Mouse (Mus musculus): ENCODE data around the gene Prkn.

The Prkn gene

GRCm38 (mm10) chr17:11644873-11645464, 804.8 kb downstream of the Prkn start:
- DNase-seq (ENCODE audit: low spot score), result no peak

- no peak for DNase-seq (ENCODE audit: low spot score)
Observed at GRCm38 (mm10) chr17:11656397-11656796, 816.2 kb downstream of the Prkn start.

GRCm38 (mm10) chr17:11656878-11657277, 816.7 kb downstream of the Prkn start:
- no peak for DNase-seq (ENCODE audit: low spot score)

- DNase-seq (ENCODE audit: low spot score), result no peak
Observed at GRCm38 (mm10) chr17:11661898-11662297, 821.7 kb downstream of the Prkn start.

- no peak for DNase-seq (ENCODE audit: low spot score)
Observed at GRCm38 (mm10) chr17:11663437-11663836, 823.3 kb downstream of the Prkn start.

- no peak for DNase-seq (ENCODE audit: low spot score)
Observed at GRCm38 (mm10) chr17:11664610-11665345, 824.6 kb downstream of the Prkn start.

DNA sequence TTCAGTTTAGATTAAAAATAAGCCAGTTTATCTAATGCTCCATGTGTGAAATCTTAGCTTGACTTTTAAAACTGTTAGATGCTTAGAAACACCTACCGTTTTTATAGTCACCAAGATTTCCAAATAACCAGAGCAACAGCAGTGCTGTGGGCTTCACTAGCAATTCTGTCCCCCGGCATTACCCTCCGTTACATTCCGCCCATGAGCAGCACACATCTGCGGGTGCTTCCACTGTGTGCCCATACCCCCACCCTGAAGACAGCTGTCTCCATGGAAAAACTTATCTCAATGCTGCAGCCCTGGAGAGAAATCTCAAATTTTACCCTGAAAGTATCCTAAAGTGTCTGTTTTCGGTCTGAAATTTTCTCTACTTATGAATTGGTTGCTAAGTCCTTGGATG, 839.5 kb downstream of the Prkn start:
- no peak for DNase-seq (ENCODE audit: low spot score)

- DNase-seq (ENCODE audit: low spot score), result no peak
Observed at GRCm38 (mm10) chr17:11680456-11680855, 840.3 kb downstream of the Prkn start.

- no peak for DNase-seq (ENCODE audit: low spot score)
Observed at GRCm38 (mm10) chr17:11681825-11682372, 841.7 kb downstream of the Prkn start.

- no peak for DNase-seq (ENCODE audit: low spot score)
Observed at GRCm38 (mm10) chr17:11705005-11705404, 864.8 kb downstream of the Prkn start.

- no peak for DNase-seq (ENCODE audit: low spot score)
Observed at GRCm38 (mm10) chr17:11705761-11706160, 865.6 kb downstream of the Prkn start.

- DNase-seq (ENCODE audit: low spot score), result no peak
Observed at GRCm38 (mm10) chr17:11712066-11712465, 871.9 kb downstream of the Prkn start.

DNA sequence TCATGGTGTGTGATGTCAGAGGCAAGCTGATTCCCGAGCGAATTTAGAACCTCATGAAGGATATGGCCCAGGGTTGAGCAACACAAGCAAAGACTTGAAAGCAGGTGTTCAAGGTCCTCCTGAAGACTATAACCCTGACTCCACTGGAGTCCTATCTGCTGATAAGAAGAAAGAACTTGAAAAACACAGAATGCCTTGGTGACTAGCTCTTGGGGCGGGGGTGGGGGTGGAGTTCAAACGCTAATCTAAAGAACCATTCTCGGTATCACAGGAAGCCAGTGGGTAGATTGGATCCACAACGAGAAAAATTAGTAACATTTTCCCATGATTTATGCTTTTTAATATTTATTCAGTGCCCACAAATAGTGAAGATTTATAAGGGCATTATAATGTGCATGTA, 879.6 kb downstream of the Prkn start:
- no peak for DNase-seq (ENCODE audit: low spot score)

- no peak for DNase-seq (ENCODE audit: low spot score)
Observed at GRCm38 (mm10) chr17:11721906-11722305, 881.7 kb downstream of the Prkn start.

DNA sequence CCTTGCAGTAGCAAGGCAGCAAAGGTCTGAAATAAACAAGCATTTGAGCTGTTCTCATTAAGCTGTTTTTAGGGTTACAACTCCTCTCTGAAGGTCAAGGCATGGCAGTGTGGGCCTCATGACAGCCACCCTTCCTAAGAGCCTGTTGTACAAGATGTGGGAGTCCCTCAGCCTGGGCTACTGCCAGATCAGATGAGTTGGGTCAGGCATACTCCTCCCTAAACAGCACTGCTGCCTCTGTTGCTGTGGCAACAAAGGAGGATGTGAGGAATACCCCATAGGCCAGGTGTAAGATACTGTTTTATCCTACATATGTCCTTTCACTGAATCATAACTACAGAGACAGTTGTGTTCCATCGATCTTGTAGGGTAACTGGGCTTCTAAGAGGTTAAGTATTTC, 882.3 kb downstream of the Prkn start:
- DNase-seq (ENCODE audit: low spot score), result no peak

DNA sequence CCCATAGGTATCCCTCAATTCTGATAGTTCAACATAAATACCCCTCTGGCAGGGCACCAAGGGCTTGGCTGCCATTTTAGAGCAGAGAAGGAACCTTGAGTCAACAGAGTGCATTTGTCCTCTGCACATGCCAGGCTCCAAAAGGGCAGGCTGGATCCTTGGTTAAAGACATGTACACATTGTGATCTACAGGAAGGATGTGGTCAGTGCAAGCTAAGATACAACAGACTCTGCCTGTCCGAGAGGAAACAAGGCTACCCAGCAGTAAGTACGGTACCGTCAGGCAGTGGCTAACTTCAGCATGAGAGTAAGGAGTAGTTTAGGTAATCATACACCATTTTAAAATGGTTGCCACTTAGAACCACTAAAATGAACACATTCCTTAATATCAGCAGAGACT, 884.0 kb downstream of the Prkn start:
- no peak for DNase-seq (ENCODE audit: low spot score)

- no peak for DNase-seq (ENCODE audit: low spot score)
Observed at GRCm38 (mm10) chr17:11727101-11727500, 886.9 kb downstream of the Prkn start.

GRCm38 (mm10) chr17:11728294-11728693, 888.1 kb downstream of the Prkn start:
- no peak for DNase-seq (ENCODE audit: low spot score)

GRCm38 (mm10) chr17:11730656-11731594, 890.7 kb downstream of the Prkn start:
- no peak for DNase-seq (ENCODE audit: low spot score)

GRCm38 (mm10) chr17:11735158-11735877, 895.1 kb downstream of the Prkn start:
- no peak for DNase-seq (ENCODE audit: low spot score)

GRCm38 (mm10) chr17:11736531-11736930, 896.3 kb downstream of the Prkn start:
- DNase-seq (ENCODE audit: low spot score), result no peak

- DNase-seq (ENCODE audit: low spot score), result no peak
Observed at GRCm38 (mm10) chr17:11737905-11738304, 897.7 kb downstream of the Prkn start.
